Mouse (Mus musculus) B cell, adult 2 months (primary cell): ENCODE measurements at regions not wholly inside any gene's neighbourhood (a gene's known extent, or its start where the extent isn't known, plus 50 kb on each side); places are given as distances from the start of the nearest gene placed in this dataset.

Source experiments
- DNase-seq, 2 experiments: peaks; one replicate each; pipeline ENCODE4 v3.0.0; 2022

- DNase-seq = no peak
Measured at GRCm38 (mm10) chr13:102394057-102394456, 299.3 kb upstream of the Cd180 start.

- DNase-seq = no peak
Measured at GRCm38 (mm10) chr13:102397411-102397810, 295.9 kb upstream of the Cd180 start.

GRCm38 (mm10) chr13:102411840-102412239, 281.5 kb upstream of the Cd180 start:
- DNase-seq = no peak

- no peak for DNase-seq
Measured at GRCm38 (mm10) chr13:102434372-102434954, 258.9 kb upstream of the Cd180 start.

- DNase-seq = no peak
Measured at GRCm38 (mm10) chr13:102442676-102443075, 250.7 kb upstream of the Cd180 start.

- no peak for DNase-seq
Measured at GRCm38 (mm10) chr13:102447310-102447709, 246.0 kb upstream of the Cd180 start.

GRCm38 (mm10) chr13:102449416-102450121, 243.8 kb upstream of the Cd180 start:
- DNase-seq = no peak

- no peak for DNase-seq
Measured at GRCm38 (mm10) chr13:102451176-102451575, 242.2 kb upstream of the Cd180 start.

GRCm38 (mm10) chr13:102458711-102459110, 234.6 kb upstream of the Cd180 start:
- DNase-seq = no peak

GRCm38 (mm10) chr13:102463993-102464392, 229.4 kb upstream of the Cd180 start:
- no peak for DNase-seq

- DNase-seq = no peak
Measured at GRCm38 (mm10) chr13:102481906-102482305, 211.5 kb upstream of the Cd180 start.

GRCm38 (mm10) chr13:102482451-102482850, 210.9 kb upstream of the Cd180 start:
- DNase-seq = no peak

- DNase-seq = no peak
Measured at GRCm38 (mm10) chr13:102487416-102488097, 205.8 kb upstream of the Cd180 start.

- DNase-seq = no peak
Measured at GRCm38 (mm10) chr13:102491370-102491769, 202.0 kb upstream of the Cd180 start.

- DNase-seq = no peak
Measured at GRCm38 (mm10) chr13:102504157-102504947, 189.0 kb upstream of the Cd180 start.

- DNase-seq = no peak
Measured at GRCm38 (mm10) chr13:102507226-102507625, 186.1 kb upstream of the Cd180 start.

GRCm38 (mm10) chr13:102507916-102508315, 185.4 kb upstream of the Cd180 start:
- no peak for DNase-seq

- DNase-seq = no peak
Measured at GRCm38 (mm10) chr13:102510733-102511279, 182.6 kb upstream of the Cd180 start.

- no peak for DNase-seq
Measured at GRCm38 (mm10) chr13:102518169-102518882, 175.0 kb upstream of the Cd180 start.

- no peak for DNase-seq
Measured at GRCm38 (mm10) chr13:102521427-102521826, 171.9 kb upstream of the Cd180 start.

- DNase-seq = no peak
Measured at GRCm38 (mm10) chr13:102522080-102522479, 171.3 kb upstream of the Cd180 start.

GRCm38 (mm10) chr13:102526621-102527140, 166.7 kb upstream of the Cd180 start:
- no peak for DNase-seq
